In the genomic region with DNA sequence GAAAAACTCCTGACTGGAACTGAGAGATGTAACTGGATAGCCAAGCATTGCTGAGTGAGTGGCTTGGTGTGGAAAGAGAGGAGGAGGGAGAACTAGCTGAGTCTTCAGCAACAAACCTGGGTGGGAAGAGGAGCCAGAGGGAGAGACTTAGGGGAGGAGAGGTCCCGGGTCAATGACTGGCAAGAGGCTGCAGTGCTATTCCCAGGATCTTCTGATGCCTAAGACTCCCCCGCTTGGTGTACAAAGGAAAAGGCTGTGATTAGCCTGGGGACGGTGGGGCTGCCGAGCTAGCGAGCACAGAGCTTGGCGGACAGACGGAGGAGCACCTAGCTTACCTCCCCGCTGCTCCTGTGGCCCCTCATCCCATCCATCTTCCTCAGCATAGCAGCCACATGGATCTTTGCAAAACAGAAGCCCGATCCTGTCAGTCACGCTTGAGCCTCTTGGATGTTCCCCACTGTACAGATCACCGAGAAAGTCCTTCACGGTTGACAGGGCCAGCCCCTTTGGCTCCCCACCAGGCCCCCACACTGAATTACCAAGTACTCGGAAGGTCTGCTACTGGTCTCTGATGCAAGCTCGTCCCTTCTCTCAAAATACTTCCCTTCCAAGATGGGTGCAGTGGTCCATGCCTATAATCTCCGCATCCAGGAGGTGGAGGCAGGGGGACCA, we compare ENCODE assay signal across 24 mouse cellular contexts. TPM values are rescaled to one million over a fixed set of nuclear protein-coding genes. Genes with fewer than 3 reads are reported as not detected.
DNase-seq lines count a peak whose midpoint lies in the region; TF ChIP-seq lines count a peak whose summit lies in the region.
"Had no signal": no experiment of that assay in that cellular context is flagged by ENCODE, and none has a peak within 500 bp of the region (broad histone marks: within the 10 kb centered on the region; RNA-seq: fewer than 3 reads in every experiment).

No protein-coding gene starts in this region.

- H3K27me3 ChIP-seq in E14TG2a.4 (ENCODE audit: insufficient read depth, low read length): peaks cover 27% of the 10 kb centered on the region
- H3K27me3 ChIP-seq: forebrain, embryonic 15.5 days; heart, embryonic 15.5 days; limb, embryonic 15.5 days; neural tube, embryonic 13.5 days had no signal

- H3K4me3 ChIP-seq in E14TG2a.4 (replicated peaks; ENCODE audit: low read length): 0 out of 2 replicates have a peak overlapping the region, but pooled peaks have one; percentile 7
- H3K4me3 ChIP-seq: embryonic facial prominence, embryonic 13.5 days; forebrain, embryonic 10.5 days; forebrain, embryonic 15.5 days; heart, embryonic 10.5 days; heart, embryonic 15.5 days; limb, embryonic 10.5 days; limb, embryonic 15.5 days; neural tube, embryonic 13.5 days had no signal

- no peak for TF ChIP-seq POLR2A in brain, embryonic 14.5 days (IDR thresholded peaks at IDR 0.05; ENCODE audit: borderline replicate concordance, extremely low read depth, insufficient read depth, insufficient read length, poor library complexity, severe bottlenecking)

- H3K9me3 ChIP-seq in E14TG2a.4 (ENCODE audit: low read length): no peaks in the 10 kb centered on the region
- H3K9me3 ChIP-seq: embryonic facial prominence, embryonic 13.5 days; forebrain, embryonic 10.5 days; forebrain, embryonic 15.5 days; heart, embryonic 10.5 days; heart, embryonic 15.5 days; limb, embryonic 10.5 days; limb, embryonic 15.5 days; neural tube, embryonic 13.5 days had no signal

- no peaks in the 10 kb centered on the region for H3K36me3 ChIP-seq in E14TG2a.4 (ENCODE audit: insufficient read depth, low read length)
- H3K36me3 ChIP-seq: embryonic facial prominence, embryonic 13.5 days; forebrain, embryonic 10.5 days; forebrain, embryonic 15.5 days; heart, embryonic 10.5 days; heart, embryonic 15.5 days; limb, embryonic 10.5 days; limb, embryonic 15.5 days; neural tube, embryonic 13.5 days had no signal

- intact Hi-C loops in heart, postnatal 25 days (cut with DNase I): loop anchor here (5.0 to 10.0 kb wide), 2 partner anchors 290 to 613 kb away; no protein-coding TSS in a partner anchor

- peak; percentile 73 for DNase-seq in kidney, adult 9 months
- DNase-seq in kidney, adult 11 months: no peak
- peak; percentile 20 for DNase-seq in brain, embryonic 14.5 days (ENCODE audit: low read depth)
- peak; percentile 28 to 54 for DNase-seq in kidney, postnatal 25 days
- DNase-seq in heart, postnatal 25 days (ENCODE audit: low spot score): no peak
- DNase-seq: adrenal gland, postnatal 10 days; B cell, adult 2 months; cerebellum, adult 11 months; cerebellum, adult 9-11 months; gastrocnemius, postnatal 25 days; heart, adult 11 months; heart, postnatal 36 days; lung, embryonic 14.5 days; lung, postnatal 14 days; thymus, postnatal 4 days had no signal

- H3K4me1 ChIP-seq in E14TG2a.4 (replicated peaks; ENCODE audit: low read depth, low read length): peaks cover 42% of the 10 kb centered on the region
- H3K4me1 ChIP-seq: forebrain, embryonic 15.5 days had no signal

- no peak for TF ChIP-seq CTCF in E14TG2a.4 (conservative IDR thresholded peaks at IDR 0.05; ENCODE audit: low read length)
- no peak for TF ChIP-seq CTCF in brain, embryonic 14.5 days (IDR thresholded peaks at IDR 0.05; ENCODE audit: borderline replicate concordance, extremely low read depth, insufficient read depth, insufficient read length)

RNA-seq across cellular contexts. Expression of a gene that starts 2.0 kb away (rescaled TPM):
- polyA plus RNA-seq in brain, embryonic 14.5 days (2012; rRNA removed): 38.1 and 58.9 TPM in 2 replicates
- total RNA-seq in heart, postnatal 25 days (2021): 10 to 100 TPM; 14.0 to 18.3 TPM

RNA-seq across cellular contexts. Expression of a gene that starts 32.6 kb away (rescaled TPM):
- polyA plus RNA-seq in brain, embryonic 14.5 days (2012; rRNA removed): 145 and 146 TPM in 2 replicates
- 100 to 1,000 TPM; 127 to 128 TPM for total RNA-seq in heart, postnatal 25 days (2021)

Comparison
In these comparisons a context has a peak if more than half of its experiments do, and no peak if none do; other contexts are left out.
1. DNase-seq: peak in kidney, adult 9 months (single experiment), brain, embryonic 14.5 days (single experiment) and kidney, postnatal 25 days (2 of 2); none in kidney, adult 11 months (single experiment) and heart, postnatal 25 days (single experiment).